Mouse (Mus musculus): ENCODE measurements around the gene Mob3b.

Mob3b gene

DNA sequence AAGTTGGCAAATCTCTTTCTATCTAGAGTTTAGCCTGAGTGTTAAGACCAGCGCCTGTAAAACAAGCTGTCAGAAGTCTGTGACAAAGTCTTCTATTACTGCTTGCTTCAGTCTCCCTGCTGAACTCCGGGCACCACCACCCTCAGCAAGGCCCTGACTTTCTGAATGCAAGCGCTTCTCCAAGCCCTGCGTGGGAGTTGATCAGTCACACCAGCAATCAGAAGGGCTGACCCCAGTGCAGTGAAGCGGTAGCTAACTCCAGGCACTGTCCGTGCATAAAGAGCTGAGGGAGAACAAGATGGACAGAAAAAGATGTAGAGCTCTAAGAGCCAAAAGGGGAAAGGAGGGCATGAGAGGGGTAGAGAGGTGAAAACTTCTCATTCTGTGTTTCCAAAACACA is 29.5 kb downstream of the Mob3b start:
- POLR2A ChIA-PET: interaction anchor here in 2 of 4 experiments (0.5 to 3.0 kb wide), 4 partner anchors 10 to 28 kb away, joined by 3 to 16 read pairs (median 3); no protein-coding TSS in a partner anchor
- CTCF ChIA-PET: no interaction called here

DNA sequence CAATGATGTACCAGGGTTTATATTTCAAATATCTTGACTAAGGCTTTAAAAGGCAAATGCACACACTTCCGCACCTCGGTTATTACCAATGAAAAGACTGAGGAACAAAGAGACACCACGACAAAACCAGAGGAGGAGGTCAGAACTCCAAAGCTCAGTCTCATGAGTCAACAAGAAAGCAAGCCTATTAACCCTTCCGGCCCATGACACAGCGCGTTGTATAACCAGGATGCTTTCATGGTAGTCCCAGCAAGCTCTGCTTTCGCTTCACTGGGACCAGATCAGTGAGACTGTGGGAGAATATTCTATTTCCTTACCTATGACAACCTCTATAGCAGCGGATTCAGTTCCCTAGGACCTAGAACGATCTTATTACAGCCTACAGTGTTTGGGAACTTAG is 30.5 kb downstream of the Mob3b start:
- CTCF ChIA-PET: interaction anchor here in 1 of 4 experiments (0.6 kb wide), 1 partner anchor 30 kb away, joined by 3 read pairs; the partner anchor contains the start of gene Mob3b

DNA sequence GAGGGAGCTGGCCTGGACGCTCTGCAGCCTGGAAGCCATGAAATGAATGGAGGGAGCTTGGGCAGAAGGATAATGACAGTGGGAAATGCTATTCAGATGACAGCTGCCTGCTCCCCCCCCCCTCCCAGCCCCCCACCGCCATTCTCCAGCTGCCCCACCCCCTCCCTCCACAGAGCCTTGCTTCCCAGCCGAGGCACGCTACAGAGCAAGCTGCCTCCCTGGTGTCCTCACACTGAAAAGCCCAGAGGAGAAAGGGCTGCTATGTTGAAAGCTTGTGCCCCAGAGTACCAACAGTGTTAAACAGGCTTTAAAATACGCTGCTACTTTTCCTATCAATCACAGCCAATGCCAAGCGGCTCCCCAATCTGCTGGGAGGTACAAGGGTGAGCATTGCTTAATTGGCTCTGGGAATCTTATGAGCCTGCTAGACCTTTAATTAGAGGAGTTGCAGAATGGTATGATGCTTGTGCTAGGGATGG is 31.9 kb downstream of the Mob3b start:
- ChIA-PET POLR2A (interaction anchor here in 3 of 4 experiments (0.6 to 2.2 kb wide), 8 partner anchors 10 to 250 kb away, joined by 3 to 7 read pairs (median 3); no protein-coding TSS in a partner anchor), CTCF (no interaction called here)

More for the DNA sequence above, 30.5 kb downstream of the Mob3b start:
- POLR2A ChIA-PET: interaction anchor here in 2 of 4 experiments (1.1 to 3.0 kb wide), 3 partner anchors 13 to 62 kb away, joined by 3 to 16 read pairs (median 3); no protein-coding TSS in a partner anchor

GRCm38 (mm10) chr4:35124027-35124426 is 33.3 kb downstream of the Mob3b start:
- POLR2A ChIA-PET: interaction anchor here in 2 of 4 experiments (0.6 to 2.2 kb wide), 3 partner anchors 11 to 1251 kb away, joined by 5 to 8 read pairs (median 7); no protein-coding TSS in a partner anchor
- CTCF ChIA-PET: interaction anchor here in 1 of 4 experiments (0.6 kb wide), 2 partner anchors 153 to 989 kb away, joined by 3 read pairs; no protein-coding TSS in a partner anchor

- ChIA-PET POLR2A (interaction anchor here in 2 of 4 experiments (0.6 to 1.0 kb wide), 4 partner anchors 9 to 31 kb away, joined by 3 to 4 read pairs (median 4); no protein-coding TSS in a partner anchor), CTCF (interaction anchor here in 1 of 4 experiments (1.0 kb wide), 1 partner anchor 15 kb away, joined by 3 read pairs; no protein-coding TSS in a partner anchor)
Observed at GRCm38 (mm10) chr4:35123087-35123486, 34.2 kb downstream of the Mob3b start.

- ChIA-PET POLR2A (interaction anchor here in 3 of 4 experiments (0.5 to 1.3 kb wide), 8 partner anchors 15 to 1536 kb away, joined by 3 to 5 read pairs (median 4); no protein-coding TSS in a partner anchor), CTCF (no interaction called here)
Observed at GRCm38 (mm10) chr4:35121060-35121459, 36.2 kb downstream of the Mob3b start.

DNA sequence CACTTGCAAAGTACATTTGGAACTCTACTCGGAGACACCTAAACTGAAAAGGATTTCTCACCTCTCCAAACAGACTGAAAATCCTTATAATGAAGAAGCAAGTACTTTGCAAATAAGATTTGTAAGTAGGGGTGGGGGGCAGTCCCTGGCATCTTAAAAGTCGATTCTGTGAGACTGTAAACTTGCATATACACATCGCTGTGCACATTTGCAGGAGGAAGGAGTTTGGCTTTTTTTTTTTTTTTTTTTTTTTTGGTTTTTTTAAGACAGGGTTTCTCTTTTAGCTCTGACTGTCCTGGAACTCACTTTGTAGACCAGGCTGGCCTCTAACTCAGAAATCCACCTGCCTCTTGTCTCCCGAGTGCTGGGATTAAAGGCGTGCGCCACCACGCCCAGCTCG is 36.7 kb downstream of the Mob3b start:
- POLR2A ChIA-PET: interaction anchor here in 3 of 4 experiments (0.7 to 1.3 kb wide), 4 partner anchors 15 to 1536 kb away, joined by 3 to 4 read pairs (median 4); no protein-coding TSS in a partner anchor
- CTCF ChIA-PET: no interaction called here

DNA sequence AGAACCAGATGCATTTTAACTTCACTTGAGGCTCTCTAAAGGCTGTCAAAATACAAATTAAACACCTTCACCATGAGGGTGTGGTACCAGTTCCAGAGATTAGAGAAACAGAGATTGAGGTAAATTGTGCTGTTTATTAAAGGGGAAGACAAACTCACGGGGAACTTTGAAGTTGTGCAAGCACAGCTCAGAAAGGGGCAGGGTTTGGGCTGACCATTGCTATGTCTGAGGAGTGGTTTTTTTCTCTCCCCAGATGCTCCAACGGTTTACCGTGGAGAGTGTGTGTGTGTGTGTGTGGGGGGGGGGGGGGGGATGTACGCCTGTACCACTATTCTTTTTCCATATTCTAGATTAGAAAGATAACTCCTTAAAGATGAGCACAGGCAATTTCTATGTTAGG is 37.1 kb downstream of the Mob3b start:
- ChIA-PET CTCF (no interaction called here), POLR2A (no interaction called here)

DNA sequence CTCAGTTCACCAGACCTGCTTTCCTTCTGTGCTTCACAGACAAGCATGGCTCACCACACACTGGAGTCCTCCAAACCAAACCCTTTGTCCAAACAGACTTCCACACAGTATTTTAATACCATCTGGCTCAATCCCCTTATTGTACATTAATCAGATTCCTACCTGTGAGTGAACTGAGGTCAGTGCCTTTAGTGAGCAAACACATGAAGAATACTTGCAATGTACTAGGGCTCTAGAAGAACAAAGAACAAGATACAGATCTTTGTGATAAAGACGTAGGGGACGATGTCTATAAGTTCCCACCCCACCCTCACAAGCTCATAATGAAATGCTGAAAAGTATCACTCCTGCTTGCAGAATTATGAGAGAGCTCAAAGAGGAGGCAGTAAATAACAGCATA is 38.4 kb downstream of the Mob3b start:
- CTCF ChIA-PET: no interaction called here

GRCm38 (mm10) chr4:35117144-35117543 is 40.1 kb downstream of the Mob3b start:
- ChIA-PET CTCF (no interaction called here), POLR2A (interaction anchor here in 1 of 4 experiments (0.6 to 2.4 kb wide), 3 partner anchors 18 to 63 kb away, joined by 4 to 6 read pairs (median 4); no protein-coding TSS in a partner anchor)

More for the DNA sequence above, 38.4 kb downstream of the Mob3b start:
- POLR2A ChIA-PET: no interaction called here

- POLR2A ChIA-PET: interaction anchor here in 1 of 4 experiments (1.3 to 4.8 kb wide), 3 partner anchors 9 to 16 kb away, joined by 4 to 16 read pairs (median 6); no protein-coding TSS in a partner anchor
Observed at GRCm38 (mm10) chr4:35115933-35116332, 41.4 kb downstream of the Mob3b start.

GRCm38 (mm10) chr4:35114950-35115349 is 42.3 kb downstream of the Mob3b start:
- ChIA-PET CTCF (interaction anchor here in 1 of 4 experiments (1.4 kb wide), 1 partner anchor 42 kb away, joined by 5 read pairs; the partner anchor contains the start of gene Mob3b), POLR2A (interaction anchor here in 1 of 4 experiments (1.3 to 4.8 kb wide), 4 partner anchors 10 to 18 kb away, joined by 3 to 16 read pairs (median 5); no protein-coding TSS in a partner anchor)

More at GRCm38 (mm10) chr4:35115933-35116332, 41.4 kb downstream of the Mob3b start:
- CTCF ChIA-PET: interaction anchor here in 2 of 4 experiments (0.6 to 1.4 kb wide), 2 partner anchors 41 to 201 kb away, joined by 3 to 5 read pairs; partner anchors contain the start of gene Mob3b (in 1 of the 2)

- ChIA-PET CTCF (interaction anchor here in 1 of 4 experiments (2.3 kb wide), 1 partner anchor 43 kb away, joined by 6 read pairs; the partner anchor contains the start of gene Mob3b), POLR2A (interaction anchor here in 3 of 4 experiments (0.6 to 4.8 kb wide), 9 partner anchors 9 to 95 kb away, joined by 3 to 26 read pairs (median 3); partner anchors contain the start of gene Mob3b (in 1 of the 3))
Observed at GRCm38 (mm10) chr4:35113516-35114248, 43.6 kb downstream of the Mob3b start.

DNA sequence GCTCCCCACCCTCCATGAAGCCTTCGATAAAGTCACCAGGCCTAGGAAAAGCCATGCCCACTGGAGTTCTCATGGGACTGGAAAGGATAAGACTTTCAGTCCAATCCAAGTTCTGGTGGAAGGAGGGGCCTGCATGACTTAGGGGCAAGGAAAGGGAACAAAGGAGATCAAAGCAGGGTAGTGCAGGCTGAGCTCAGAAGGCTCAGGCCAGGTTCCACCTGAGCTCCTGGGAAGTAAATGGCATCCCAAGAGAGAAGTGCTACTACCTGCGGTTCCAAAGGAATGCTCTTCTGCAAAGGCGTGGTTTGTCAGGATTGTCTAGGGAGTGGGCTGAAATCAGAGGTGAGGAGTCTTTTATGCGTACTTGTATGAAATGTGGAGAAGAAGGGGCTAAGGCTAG is 44.8 kb downstream of the Mob3b start:
- CTCF ChIA-PET: interaction anchor here in 1 of 4 experiments (2.3 kb wide), 1 partner anchor 45 kb away, joined by 6 read pairs; the partner anchor contains the start of gene Mob3b
- POLR2A ChIA-PET: interaction anchor here (0.6 to 4.8 kb wide), 9 partner anchors 10 to 328 kb away, joined by 3 to 26 read pairs (median 3); partner anchors contain the start of gene Mob3b (in 2 of the 4)

DNA sequence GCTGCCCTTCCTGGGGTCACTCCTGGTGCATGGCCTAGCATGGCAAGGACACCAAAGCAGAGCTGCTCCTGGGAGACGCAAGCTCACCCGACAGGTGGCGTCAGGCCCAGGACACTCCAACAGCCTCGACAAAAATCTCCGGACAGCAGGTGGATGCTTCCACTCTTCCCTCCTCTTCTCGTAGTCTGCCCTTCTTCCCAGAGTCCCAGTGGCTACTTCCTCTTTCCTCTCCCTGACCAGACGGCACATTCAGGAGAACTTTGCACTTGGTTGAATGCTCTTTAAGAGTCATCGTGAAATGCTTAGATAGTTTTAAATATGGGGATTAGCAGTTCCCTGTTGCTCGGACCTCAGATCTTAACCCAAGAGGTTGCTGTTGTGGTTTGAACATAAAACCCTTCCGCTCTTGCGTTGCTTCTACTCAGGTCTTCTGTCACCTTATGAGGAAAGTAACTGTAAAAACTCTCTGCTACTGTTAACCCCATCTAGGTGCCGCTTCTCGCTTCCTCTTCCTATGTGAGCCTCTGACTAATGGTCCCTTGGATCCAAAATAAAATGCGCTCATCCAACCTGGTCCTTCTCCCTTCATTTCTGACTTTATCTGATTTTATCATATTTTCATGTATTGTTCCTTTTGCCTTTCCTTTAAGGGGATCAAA is 52.0 kb downstream of the Mob3b start:
- POLR2A ChIA-PET: interaction anchor here in 1 of 4 experiments (0.7 to 1.6 kb wide), 2 partner anchors 16 to 206 kb away, joined by 3 to 4 read pairs; no protein-coding TSS in a partner anchor

GRCm38 (mm10) chr4:35101201-35101600 is 56.1 kb downstream of the Mob3b start:
- ChIA-PET POLR2A (interaction anchor here in 1 of 4 experiments (0.7 to 4.9 kb wide), 3 partner anchors 11 to 331 kb away, joined by 3 to 26 read pairs (median 4); no protein-coding TSS in a partner anchor), CTCF (interaction anchor here in 3 of 4 experiments (0.7 to 2.0 kb wide), 3 partner anchors 24 to 56 kb away, joined by 5 read pairs; partner anchors contain the start of gene Mob3b (in 1 of the 3))

More for the DNA sequence above, 52.0 kb downstream of the Mob3b start:
- CTCF ChIA-PET: no interaction called here

DNA sequence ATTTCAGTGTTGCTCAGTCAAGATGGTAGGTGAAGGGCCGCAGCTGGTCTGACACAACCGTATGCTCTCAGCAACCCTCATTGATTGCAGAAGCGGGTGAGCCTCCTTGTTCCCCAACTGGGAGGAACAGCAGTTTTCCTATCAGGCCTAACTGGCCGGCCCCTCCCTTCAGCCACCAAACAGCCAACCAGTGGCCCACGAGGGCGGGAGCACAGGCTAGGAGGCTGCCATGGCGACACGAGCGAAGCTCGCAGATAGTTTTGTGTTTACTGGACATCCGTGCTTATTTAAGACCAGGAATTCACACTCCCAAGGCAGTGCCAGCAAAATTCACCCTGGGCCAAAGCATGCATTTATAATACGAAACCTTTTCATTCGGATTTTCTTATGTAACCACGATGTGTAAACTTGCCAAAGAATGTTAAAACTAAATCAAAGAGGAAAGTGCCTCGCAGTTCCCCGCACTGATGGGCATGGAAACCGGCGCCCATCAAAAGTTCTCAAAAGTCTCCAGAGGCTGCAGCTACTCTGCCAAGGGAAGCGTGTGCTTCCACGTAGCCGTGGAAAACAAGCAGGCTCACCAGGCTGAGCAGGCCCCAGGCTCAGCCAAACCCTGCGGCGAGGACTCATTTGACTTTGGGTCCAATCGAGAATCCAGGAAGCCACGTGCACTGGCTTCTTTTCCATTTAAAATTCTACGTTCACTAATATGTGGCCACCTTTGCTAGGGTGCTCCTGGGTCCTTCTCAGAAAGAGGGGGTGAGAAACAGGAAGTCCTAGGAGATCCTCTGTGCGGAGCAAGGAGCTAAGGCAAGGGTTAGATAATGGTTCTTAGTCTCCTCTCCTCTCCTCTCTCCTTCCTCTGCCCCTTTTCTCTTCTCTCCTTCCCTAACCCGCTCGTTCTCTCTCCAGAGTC is 57.2 kb downstream of the Mob3b start:
- CTCF ChIA-PET: interaction anchor here in 2 of 4 experiments (1.1 to 2.0 kb wide), 3 partner anchors 57 to 178 kb away, joined by 4 to 5 read pairs (median 5); partner anchors contain the start of gene Mob3b (in 1 of the 2)

More for the DNA sequence above, 57.2 kb downstream of the Mob3b start:
- POLR2A ChIA-PET: interaction anchor here in 3 of 4 experiments (0.6 to 4.9 kb wide), 12 partner anchors 13 to 227 kb away, joined by 3 to 26 read pairs (median 4); partner anchors contain the start of gene Mob3b (in 1 of the 3)
